Mouse (Mus musculus) embryo, embryonic 10.5 days (tissue): ENCODE measurements around the gene Fmod.

Experiments used
- DNase-seq: peaks from one replicate; pipeline ENCODE4 v3.0.0-alpha.2; 2015; ENCODE audit warnings: low spot score

Gene Fmod

DNA sequence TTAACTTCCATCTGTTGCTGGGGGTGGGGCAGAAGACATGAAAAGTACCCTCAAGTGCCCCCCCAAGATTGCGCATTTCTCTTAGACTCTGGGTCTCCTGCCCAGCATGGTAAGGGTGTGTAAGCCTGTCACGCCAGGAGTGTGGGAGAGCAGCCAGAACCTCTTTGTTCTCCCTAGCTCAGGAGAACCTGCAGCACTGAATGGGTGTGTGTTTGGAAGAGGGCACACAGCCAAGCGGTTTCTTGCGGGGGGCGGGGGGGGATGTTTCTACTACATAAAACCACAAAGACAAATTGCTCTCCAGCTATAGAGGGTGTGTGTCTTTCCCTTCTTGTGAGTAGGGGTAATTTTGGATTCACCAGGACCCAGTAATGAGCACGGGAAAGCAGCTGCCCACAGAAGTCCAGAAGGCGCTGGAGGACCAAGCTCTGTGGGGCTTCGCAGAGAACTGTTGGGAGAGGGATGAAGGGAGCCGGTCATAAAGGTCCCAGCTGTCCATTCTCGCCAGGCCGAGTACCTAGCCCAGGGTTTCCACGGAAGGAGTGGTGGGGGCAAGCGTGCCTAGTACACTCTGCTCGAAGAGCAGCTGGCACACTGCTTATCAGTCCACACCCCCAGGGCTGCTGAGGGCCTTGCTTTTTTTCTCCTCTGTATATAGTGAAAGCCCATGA is 59.3 kb downstream of the Fmod start:
- no peak for DNase-seq

DNA sequence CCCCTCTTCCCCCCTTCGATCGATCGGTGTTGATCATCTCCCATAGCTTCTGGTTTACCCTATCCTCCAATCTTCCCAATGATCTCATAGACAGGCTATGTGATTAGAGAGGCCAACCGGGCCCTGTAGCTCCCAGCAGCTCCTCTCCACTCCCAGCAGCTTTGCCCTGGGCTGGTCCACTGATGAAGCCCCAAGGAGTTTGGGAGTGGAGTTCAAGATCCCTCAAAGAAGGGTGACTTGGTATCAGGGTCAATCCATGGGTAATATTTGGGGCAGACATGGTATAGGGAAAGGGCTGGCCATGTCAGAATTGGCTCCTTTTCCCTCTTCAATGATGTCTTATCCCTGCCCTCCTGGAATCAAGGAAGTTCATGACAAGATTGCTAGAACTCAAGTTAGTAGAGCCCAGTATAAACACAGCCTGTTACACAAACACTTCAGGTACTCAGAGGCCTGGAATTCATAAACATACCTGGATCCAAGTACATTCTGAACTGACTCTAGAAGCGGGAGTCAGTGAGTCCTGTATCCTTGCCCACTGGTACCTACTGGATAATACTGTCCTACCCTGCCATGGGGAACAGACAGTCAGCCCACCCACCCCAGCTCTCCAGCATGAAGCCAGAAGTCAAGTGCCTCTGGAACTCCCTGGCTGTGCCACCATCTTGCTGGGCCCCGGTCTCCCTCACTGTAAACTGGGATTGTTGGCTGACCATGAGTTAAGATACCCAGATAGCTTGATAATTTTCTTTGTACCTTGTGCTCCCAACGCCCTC is 60.2 kb downstream of the Fmod start:
- no peak for DNase-seq
